Mouse (Mus musculus) layer of hippocampus, postnatal 14 days (tissue): ENCODE measurements around the gene Mob3a. TPM values are rescaled to one million over a fixed set of nuclear protein-coding genes. Genes with fewer than 3 reads are reported as not detected.

ENCODE experiments used
- total RNA-seq, 2 experiments: library from RNA; stranded (reverse); gene quantifications; 2 replicates each; pipeline ENCODE4 v1.2.3; 2021

Mob3a gene
- total RNA-seq, 2 experiments from 2014 or later = 16.1 to 19.0 TPM

Other genes starting within 250 kb of the Mob3a start
- gene Onecut3, start 207.1 kb downstream of the Mob3a start, total RNA-seq = not detected
- under 1 TPM; 0.21 TPM for gene Atp8b3, start 162.9 kb downstream of the Mob3a start, total RNA-seq
- 10 to 100 TPM; 47.0 to 50.5 TPM for gene Rexo1, start 140.4 kb downstream of the Mob3a start, total RNA-seq
- 10 to 100 TPM; 40.1 to 44.3 TPM for gene Klf16, start 124.7 kb downstream of the Mob3a start, total RNA-seq
- gene Abhd17a, start 111.6 kb downstream of the Mob3a start, total RNA-seq = 100 to 1,000 TPM; 189 to 197 TPM
- 10 to 100 TPM; 38.5 to 40.7 TPM for gene Scamp4, start 99.1 kb downstream of the Mob3a start, total RNA-seq
- 1 to 10 TPM; 2.3 to 2.8 TPM for gene Adat3, start 99.1 kb downstream of the Mob3a start, total RNA-seq
- gene Gm49322, start 96.0 kb downstream of the Mob3a start, total RNA-seq = 1 to 10 TPM; 2.5 to 2.8 TPM
- 100 to 1,000 TPM; 176 to 180 TPM for gene Csnk1g2, start 79.1 kb downstream of the Mob3a start, total RNA-seq
- 10 to 100 TPM; 90.2 to 94.4 TPM for gene Btbd2, start 44.9 kb downstream of the Mob3a start, total RNA-seq
- gene Mknk2, start 23.9 kb downstream of the Mob3a start, total RNA-seq = 10 to 100 TPM; 50.5 to 51.5 TPM
- 10 to 100 TPM; 44.8 to 54.7 TPM for gene Izumo4, start 207 bp upstream of the Mob3a start, total RNA-seq
- gene Ap3d1, start 40.3 kb upstream of the Mob3a start, total RNA-seq = 100 to 1,000 TPM; 137 to 144 TPM
- gene Dot1l, start 53.2 kb upstream of the Mob3a start, total RNA-seq = 10 to 100 TPM; 60.6 to 62.2 TPM
- 10 to 100 TPM; 41.0 to 45.9 TPM for gene Sf3a2, start 96.2 kb upstream of the Mob3a start, total RNA-seq
- gene Plekhj1, start 96.6 kb upstream of the Mob3a start, total RNA-seq = 10 to 100 TPM; 57.1 to 57.8 TPM
- gene Amh, start 103.3 kb upstream of the Mob3a start, total RNA-seq = 1 to 10 TPM; 2.4 to 2.9 TPM
- gene Jsrp1, start 111.5 kb upstream of the Mob3a start, total RNA-seq = 1 to 10 TPM; 2.1 to 2.6 TPM
- 100 to 1,000 TPM; 429 to 450 TPM for gene Oaz1, start 124.7 kb upstream of the Mob3a start, total RNA-seq
- 10 to 100 TPM; 32.6 to 35.5 TPM for gene Lingo3, start 142.1 kb upstream of the Mob3a start, total RNA-seq
- 10 to 100 TPM; 47.7 to 50.5 TPM for gene Lsm7, start 153.2 kb upstream of the Mob3a start, total RNA-seq
- 10 to 100 TPM; 71.2 to 71.4 TPM for gene Sppl2b, start 153.3 kb upstream of the Mob3a start, total RNA-seq
- gene Tmprss9, start 169.9 kb upstream of the Mob3a start, total RNA-seq = under 1 TPM; 0.38 to 0.44 TPM
- gene Timm13, start 199.0 kb upstream of the Mob3a start, total RNA-seq = 100 to 1,000 TPM; 161 to 172 TPM
- gene Lmnb2, start 216.3 kb upstream of the Mob3a start, total RNA-seq = 10 to 100 TPM; 18.2 to 21.5 TPM
- 10 to 100 TPM; 14.0 to 17.6 TPM for gene Gadd45b, start 228.1 kb upstream of the Mob3a start, total RNA-seq